Mouse (Mus musculus) spleen, postnatal 10 days (tissue): ENCODE data around the gene Olfr281.
A peak's percentile ranks its signal among the peaks of the same experiment; 100 is the strongest.
"Not testable (repeated sequence)": the region's sequence is repeated elsewhere in the genome, so short reads cannot be mapped to it uniquely, and the experiment has no call there.

Experiments used
- DNase-seq, 2 experiments: peaks; one replicate each; pipeline ENCODE4 v3.0.0; 2021 to 2022; ENCODE audit warnings: low spot score in 2 of 2

Olfr281 gene

DNA sequence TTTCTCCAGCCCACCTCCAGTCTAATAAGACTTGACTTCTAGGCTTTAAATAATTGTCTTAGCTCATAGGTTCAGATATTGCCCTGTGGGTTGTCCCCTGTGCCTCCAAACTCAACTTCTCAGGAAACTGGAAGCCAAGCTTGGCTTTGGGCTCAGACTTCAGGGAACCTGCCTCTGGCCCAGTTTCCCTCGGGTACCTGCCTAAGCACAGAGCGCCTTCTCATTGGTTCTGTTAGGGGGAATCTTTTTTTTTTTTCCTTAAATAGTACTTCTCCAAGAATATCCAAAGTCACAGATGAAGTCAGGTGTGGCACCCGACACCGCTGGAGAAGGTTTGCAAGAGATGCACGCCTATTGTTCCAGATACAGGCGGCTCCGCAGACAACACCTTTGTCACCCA, at the start of gene Olfr281:
TSS of gene Olfr281 (plus strand) at position 301 of the 400 bp plus-strand sequence.
- no peak for DNase-seq

- peak in 1 of 2 experiments; percentile 25 for DNase-seq
Observed at GRCm38 (mm10) chr15:98408406-98409060, 43.9 kb upstream of the Olfr281 start.

DNA sequence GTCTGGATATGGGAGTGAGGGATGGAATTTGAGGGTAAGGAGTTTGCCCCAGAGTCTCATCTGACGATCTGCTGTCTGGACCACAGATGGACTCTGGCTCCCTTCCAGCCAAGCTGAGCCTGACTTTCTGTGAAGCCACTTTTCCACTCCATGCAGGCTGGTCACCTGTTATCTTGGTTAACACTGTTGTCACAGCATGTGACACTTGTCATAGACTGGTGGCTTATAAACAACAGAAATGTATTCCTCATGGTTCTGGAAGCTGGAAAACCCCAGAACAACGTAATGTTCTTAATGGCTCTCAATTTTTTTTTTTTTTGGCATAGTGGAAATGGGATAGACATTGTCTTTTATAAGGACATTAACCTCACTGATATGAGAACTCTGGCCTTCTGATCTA, 42.8 kb upstream of the Olfr281 start:
- DNase-seq: no peak

DNA sequence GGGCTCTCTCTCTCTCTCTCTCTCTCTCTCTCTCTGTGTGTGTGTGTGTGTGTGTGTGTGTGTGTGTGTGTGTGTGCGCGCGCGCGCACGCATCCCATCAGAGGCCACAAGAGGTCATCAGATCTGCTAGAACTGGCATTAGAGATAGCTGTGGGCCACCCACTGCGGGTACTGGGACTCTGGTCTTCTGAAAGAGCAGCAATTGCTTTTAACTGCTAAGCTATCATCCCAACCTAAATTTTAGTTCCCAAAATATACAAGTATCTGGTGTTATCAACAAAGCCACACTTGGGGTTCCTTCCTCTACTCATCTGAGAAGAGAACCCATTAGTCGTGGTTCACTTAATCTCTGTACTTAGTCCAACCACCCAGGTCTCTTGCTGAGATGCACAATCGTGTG, 42.1 kb upstream of the Olfr281 start:
- DNase-seq: no peak

DNA sequence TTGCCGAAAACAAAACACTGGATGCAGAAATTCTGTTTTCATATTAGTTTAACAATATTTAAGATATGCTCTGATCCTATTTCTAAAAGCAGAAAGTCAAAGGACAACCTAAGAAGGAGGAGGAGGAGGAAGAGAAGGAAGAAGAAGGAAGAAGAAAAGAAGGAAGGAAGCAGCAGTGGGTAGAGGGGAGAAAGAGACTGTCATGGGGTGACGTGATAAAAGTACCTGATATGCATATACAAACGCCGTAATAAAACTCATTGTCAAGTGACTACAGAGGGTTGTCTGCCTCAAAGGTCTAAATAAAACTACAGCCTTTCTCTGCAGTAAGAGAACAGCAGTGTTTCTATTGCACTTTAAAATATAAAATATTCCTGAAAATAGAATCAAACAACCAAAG, 36.4 kb upstream of the Olfr281 start:
- DNase-seq: no peak

- DNase-seq: not testable (repeated sequence)
Observed at GRCm38 (mm10) chr15:98416802-98417201, 35.6 kb upstream of the Olfr281 start.

DNA sequence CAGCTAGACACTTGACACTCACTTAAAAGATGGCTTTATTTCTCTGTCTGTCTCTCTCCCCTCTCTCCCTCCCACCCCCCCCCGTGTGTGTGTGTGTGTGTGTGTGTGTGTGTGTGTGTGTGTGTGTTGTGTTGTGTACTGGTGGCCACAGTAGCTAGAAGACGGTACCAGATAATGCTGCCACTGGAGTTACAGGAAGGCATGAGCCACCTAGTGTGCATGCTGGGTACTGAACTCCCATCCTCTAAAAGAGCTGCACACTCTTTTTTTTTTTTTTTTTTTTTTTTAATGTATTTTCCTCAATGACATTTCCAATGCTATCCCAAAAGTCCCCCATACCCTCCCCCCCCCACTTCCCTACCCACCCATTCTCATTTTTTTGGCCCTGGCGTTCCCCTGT, 35.1 kb upstream of the Olfr281 start:
- peak in 1 of 2 experiments; percentile 24 for DNase-seq

- DNase-seq: no peak
Observed at GRCm38 (mm10) chr15:98418096-98418495, 34.3 kb upstream of the Olfr281 start.

DNA sequence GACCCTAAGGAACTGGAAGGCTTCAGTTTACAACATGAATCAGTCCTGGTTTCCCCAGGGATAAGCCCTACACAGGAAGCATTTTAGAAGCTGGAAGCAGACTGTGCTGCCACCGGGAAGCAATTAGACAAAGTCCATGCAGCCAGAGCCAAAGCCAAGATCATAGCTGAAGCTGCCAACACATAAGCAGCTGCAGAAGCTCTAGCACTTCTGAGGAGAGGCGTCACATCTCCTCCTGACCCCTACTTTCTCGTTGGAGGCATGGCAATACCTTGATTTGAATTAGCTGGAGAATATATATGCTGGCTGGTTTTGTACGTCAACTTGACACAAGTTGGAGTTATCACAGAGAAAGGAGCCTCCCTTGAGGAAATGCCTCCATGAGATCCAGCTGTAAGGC, 31.5 kb upstream of the Olfr281 start:
- no peak for DNase-seq

- DNase-seq: no peak
Observed at GRCm38 (mm10) chr15:98424326-98424725, 28.1 kb upstream of the Olfr281 start.

- DNase-seq: no peak
Observed at GRCm38 (mm10) chr15:98424753-98425152, 27.6 kb upstream of the Olfr281 start.

GRCm38 (mm10) chr15:98425188-98425587, 27.2 kb upstream of the Olfr281 start:
- DNase-seq: no peak

DNA sequence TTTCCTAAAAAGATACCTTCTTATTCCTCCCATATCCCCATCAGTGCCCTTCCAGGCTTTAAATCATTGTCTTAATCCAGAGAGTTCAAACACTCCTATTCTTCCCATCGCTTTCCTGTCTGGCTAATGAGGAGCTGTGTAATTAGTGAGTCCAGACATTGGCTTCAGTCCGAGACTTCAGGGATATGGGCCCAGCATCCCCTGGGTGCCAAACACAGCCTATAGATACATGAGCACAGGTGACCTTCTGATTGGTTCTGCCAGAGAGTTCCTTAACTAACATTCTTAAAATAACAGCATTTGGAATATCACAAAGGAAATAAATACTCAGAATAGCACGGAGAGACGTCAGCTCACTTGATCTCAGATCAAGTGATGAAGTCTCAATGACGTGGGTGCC, 21.5 kb upstream of the Olfr281 start, which contains the start of gene Olfr282:
TSS of gene Olfr282 (plus strand) at position 301 of the 400 bp plus-strand sequence.
- DNase-seq: not testable (repeated sequence)

- DNase-seq: no peak
Observed at GRCm38 (mm10) chr15:98444561-98444960, 7.8 kb upstream of the Olfr281 start.

- DNase-seq: no peak
Observed at GRCm38 (mm10) chr15:98448521-98448920, 3.9 kb upstream of the Olfr281 start.

DNA sequence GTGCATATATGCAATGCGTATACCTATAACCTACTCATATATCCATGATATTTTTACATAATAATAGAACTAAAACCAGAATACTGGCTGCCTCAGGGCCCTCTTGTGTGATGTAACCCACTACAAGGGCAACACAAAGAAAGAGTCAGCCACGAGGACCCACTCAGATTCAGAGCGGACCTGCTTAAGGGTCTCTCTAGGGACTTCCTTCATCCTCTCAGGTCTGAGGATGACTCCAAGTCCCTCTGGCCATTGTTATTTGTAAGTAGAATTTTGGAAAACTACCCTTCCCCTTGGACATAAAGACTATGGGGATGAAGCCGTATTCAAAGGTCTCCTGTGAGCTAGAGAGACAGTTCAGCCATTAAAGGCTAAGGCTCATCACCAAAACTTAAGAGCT, 17.2 kb downstream of the Olfr281 start, which contains the start of gene OR5BS1P:
TSS of gene OR5BS1P (plus strand) at position 301 of the 400 bp plus-strand sequence.
- DNase-seq: no peak

- DNase-seq: no peak
Observed at GRCm38 (mm10) chr15:98471539-98471938, 19.2 kb downstream of the Olfr281 start.

GRCm38 (mm10) chr15:98474958-98475357, 22.6 kb downstream of the Olfr281 start:
- DNase-seq: no peak

GRCm38 (mm10) chr15:98475382-98475781, 23.0 kb downstream of the Olfr281 start:
- DNase-seq: peak; percentile 31 to 77

DNA sequence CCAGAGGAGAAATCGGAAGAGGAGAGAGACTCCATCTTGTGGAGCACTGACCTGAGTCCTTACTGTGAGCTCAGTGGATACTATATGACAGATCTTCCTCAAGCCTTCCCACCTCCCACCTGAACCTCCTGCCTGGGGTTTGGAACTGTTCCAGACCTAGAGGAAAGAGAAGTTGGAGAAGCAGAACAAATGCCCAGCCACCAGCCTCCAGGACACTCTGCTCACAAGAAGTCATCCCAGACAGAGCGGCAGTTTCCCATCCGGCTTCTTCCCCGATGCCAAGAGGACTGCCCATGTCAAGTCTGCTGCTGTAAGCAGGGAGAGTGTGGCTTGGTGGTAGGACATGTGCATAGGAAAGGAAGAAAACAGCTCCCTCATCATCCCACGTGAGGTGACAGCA, 23.9 kb downstream of the Olfr281 start:
- no peak for DNase-seq

GRCm38 (mm10) chr15:98479568-98480102, 27.2 kb downstream of the Olfr281 start:
- no peak for DNase-seq

- DNase-seq: no peak
Observed at GRCm38 (mm10) chr15:98482701-98483100, 30.3 kb downstream of the Olfr281 start, which contains the start of gene Lalba. Lalba (minus strand) TSS chr15:98482721.
